Mouse (Mus musculus) hindbrain, embryonic 16.5 days (tissue): Measurements from ENCODE around the gene Prpf31. TPM values are rescaled to one million over a fixed set of nuclear protein-coding genes. Genes with fewer than 3 reads are reported as not detected.

Experiments used
- ATAC-seq: fragments of 200-750 bp; cut with Nextera tagmentation; 2 replicates; pipeline ENCODE4 v1.8.0; 2017; ENCODE audit warnings: moderate TSS enrichment, moderate library complexity
- H3K27ac ChIP-seq: fragments of 300-500 bp; sonication (generic); 2 replicates; pipeline ENCODE4 v1.5.1; 2014; ENCODE audit warnings: low read depth, mild to moderate bottlenecking, control low read depth, low read length, moderate library complexity
- H3K27me3 ChIP-seq: fragments of 300-500 bp; sonication (generic); replicated peaks from 2 replicates; pipeline ENCODE4 v1.6.1; 2014; ENCODE audit warnings: low read length; ENCODE audit not compliant: control insufficient read depth, insufficient read depth
- H3K36me3 ChIP-seq: fragments of 300-500 bp; sonication (generic); 2 replicates; pipeline ENCODE4 v1.6.1; 2014; ENCODE audit warnings: mild to moderate bottlenecking, low read length, moderate library complexity, mixed read lengths; ENCODE audit not compliant: control insufficient read depth, insufficient read depth
- H3K4me1 ChIP-seq: fragments of 300-500 bp; sonication (generic); 2 replicates; pipeline ENCODE4 v1.6.1; 2014; ENCODE audit warnings: low read depth, low read length; ENCODE audit not compliant: control insufficient read depth, insufficient read depth
- H3K4me2 ChIP-seq: fragments of 300-500 bp; sonication (generic); 2 replicates; pipeline ENCODE4 v1.6.1; 2014; ENCODE audit warnings: mild to moderate bottlenecking, low read length, control low read depth, moderate library complexity
- H3K4me3 ChIP-seq: fragments of 300-500 bp; sonication (generic); 2 replicates; pipeline ENCODE4 v1.5.1; 2014; ENCODE audit warnings: mild to moderate bottlenecking, low read length, control low read depth, moderate library complexity
- H3K9ac ChIP-seq: fragments of 300-500 bp; sonication (generic); 2 replicates; pipeline ENCODE4 v1.6.1; 2014; ENCODE audit warnings: low read depth, mild to moderate bottlenecking, control low read depth, low read length, moderate library complexity
- H3K9me3 ChIP-seq: fragments of 300-500 bp; sonication (generic); 2 replicates; pipeline ENCODE4 v1.6.1; 2014; ENCODE audit warnings: mild to moderate bottlenecking, low read length, moderate library complexity; ENCODE audit not compliant: control insufficient read depth
- WGBS: fragments of 180-500 bp; shearing (Covaris S2); extraction: QIAGEN DNeasy Blood & Tissue Kit; methylation state at CpG from one replicate; pipeline ENCODE4 v1.1.7; 2014; 5-methylcytosine and 5-hydroxymethylcytosine counted together
- polyA plus RNA-seq: library from polyadenylated mRNA; unstranded; fragments of >200 nt; fragmentation: Nextera tagmentation; extraction: Ambion mirVana; gene quantifications from 2 replicates; pipeline ENCODE4 v1.2.1, GENCODE M21; 2015

Prpf31 gene
- polyA plus RNA-seq = 84.2 and 88.8 TPM in 2 replicates

DNA sequence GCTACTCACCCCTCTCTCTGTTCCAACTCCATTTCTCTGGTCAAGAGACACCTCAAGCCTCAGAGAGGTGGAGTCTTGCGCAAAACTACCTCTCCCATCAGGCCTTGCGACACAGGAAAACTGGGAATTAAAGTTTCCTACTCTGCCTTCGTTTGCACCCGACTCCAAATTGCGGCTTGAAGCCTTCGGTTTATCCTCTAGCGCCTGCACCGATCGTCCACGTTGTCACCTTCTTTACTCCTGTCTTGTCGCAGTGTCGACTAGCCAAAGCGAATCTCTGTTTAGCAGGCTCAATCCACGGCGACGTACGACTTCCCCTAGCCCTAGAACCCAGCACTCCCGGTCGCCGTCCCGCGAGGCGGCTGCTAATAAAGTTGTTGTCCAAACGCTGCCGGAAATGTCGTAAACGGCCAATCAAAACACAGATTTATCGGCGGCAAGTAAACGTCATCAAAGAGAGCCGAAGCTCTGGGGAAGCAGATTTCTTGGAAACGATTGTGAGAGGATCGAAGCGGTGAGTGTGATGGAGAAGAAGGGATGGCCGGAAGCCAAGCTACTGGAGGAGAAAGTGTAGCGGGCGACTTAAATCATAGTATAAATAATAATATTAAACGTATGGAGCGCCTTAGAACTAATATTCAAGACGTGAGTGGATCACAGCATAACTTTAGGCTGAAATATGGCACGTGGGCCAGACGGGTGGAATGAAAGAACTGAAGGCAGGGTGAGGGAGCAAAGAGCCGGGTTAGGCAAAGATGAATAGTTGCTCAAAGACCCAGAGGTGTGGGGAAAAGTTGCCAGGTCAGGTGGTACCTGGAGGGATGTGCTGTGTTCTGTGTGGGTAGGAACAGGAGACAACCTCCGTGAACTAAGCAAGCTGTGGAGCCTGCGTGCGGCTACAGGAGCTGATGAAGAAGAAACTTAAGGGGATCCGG, at the start of gene Prpf31, which contains the start of gene Tfpt:
TSS of gene Prpf31 (plus strand) at position 443 of the 935 bp plus-strand sequence.
TSS of gene Tfpt (minus strand) at position 387 of the 935 bp plus-strand sequence.
- Histone ChIP-seq H3K27ac (peak within 1 kb of the TSS; percentile 78), H3K9ac (peak within 1 kb of the TSS; percentile 76), H3K9me3 (no peaks in the 10 kb centered on the region), H3K4me2 (peak within 1 kb of the TSS; percentile 97), H3K4me3 (peak within 1 kb of the TSS; percentile 62), H3K36me3 (peaks cover 10% of the 10 kb centered on the region; the same call in 1 of the 2 replicates), H3K27me3 (no peaks in the 10 kb centered on the region), H3K4me1 (peaks cover 25% of the 10 kb centered on the region)
- WGBS = 1% methylated on average over 47 of the region's 47 CpGs
- peak; percentile 92 for ATAC-seq

DNA sequence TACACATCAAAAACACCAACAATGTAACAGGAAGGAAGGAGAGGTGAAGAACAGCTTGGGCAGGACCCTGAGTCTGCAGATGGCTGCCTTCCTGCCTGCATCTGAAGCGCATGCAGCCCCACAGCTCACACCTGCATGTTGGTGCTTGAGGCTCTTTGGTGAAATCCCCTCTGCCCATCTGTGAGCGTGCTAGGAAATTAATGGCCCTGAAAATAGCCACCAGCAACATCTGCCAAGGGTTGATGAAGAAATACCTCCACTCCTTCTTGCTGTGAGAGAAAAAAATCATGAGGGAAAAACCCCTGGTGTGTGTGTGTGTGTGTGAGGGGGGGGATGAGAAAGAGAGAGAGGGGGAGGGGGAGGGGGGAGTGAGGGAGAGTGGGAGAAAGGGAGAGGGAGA, 49.8 kb upstream of the Prpf31 start:
- no peak overlapping the region for H3K27ac ChIP-seq
- ATAC-seq = no peak
- H3K36me3 ChIP-seq = no peaks in the 10 kb centered on the region
- H3K27me3 ChIP-seq = no peaks in the 10 kb centered on the region
- H3K9ac ChIP-seq = no peak overlapping the region
- H3K4me2 ChIP-seq = no peak overlapping the region
- no peaks in the 10 kb centered on the region for H3K4me1 ChIP-seq
- no peak overlapping the region for H3K4me3 ChIP-seq
- 59% methylated on average over 2 of the region's 2 CpGs for WGBS
- H3K9me3 ChIP-seq = no peaks in the 10 kb centered on the region

DNA sequence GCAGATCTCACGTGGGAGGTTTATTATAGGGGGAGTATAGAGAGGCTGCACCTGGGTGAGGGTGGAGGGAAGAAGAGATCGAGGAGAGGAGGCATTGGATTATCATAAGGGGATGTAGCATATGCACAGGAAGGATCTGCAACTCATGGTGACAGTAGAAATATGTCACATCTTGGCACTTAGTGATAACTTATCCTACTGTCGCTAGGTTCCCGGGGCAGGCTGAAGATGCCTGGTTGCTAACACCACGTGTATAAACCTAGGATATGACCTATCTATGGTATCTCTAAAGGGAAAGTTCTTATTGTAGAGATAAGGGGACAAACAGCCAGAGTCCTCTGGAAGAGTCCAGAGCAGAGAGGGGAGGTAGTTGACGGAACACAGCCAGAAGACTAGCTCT, 44.0 kb upstream of the Prpf31 start:
- 17% methylated on average over 6 of the region's 6 CpGs for WGBS
- H3K9ac ChIP-seq = no peak overlapping the region
- H3K27ac ChIP-seq = no peak overlapping the region
- no peak overlapping the region for H3K4me2 ChIP-seq
- H3K4me3 ChIP-seq = no peak overlapping the region
- no peaks in the 10 kb centered on the region for H3K27me3 ChIP-seq
- H3K4me1 ChIP-seq = no peaks in the 10 kb centered on the region
- no peak for ATAC-seq
- no peaks in the 10 kb centered on the region for H3K9me3 ChIP-seq
- H3K36me3 ChIP-seq = no peaks in the 10 kb centered on the region

DNA sequence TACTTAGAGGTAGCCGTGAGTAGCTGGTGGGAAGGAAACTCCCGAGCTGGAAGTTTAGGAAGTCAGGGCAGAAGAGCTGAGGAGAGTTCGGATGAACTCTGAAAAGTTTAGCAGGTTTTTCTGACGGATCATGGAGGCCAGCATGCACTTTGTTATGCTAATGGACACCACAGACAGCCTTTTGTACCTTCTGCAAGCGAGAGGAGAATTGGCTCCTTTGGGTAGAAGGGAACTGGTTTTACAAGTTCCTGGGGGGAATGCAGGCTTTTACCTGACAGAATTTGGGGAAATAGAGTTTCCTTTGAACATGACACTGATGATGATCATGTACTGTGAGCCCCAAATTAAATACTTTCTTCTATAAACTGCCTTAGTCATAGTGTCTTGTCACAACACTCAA, 43.5 kb upstream of the Prpf31 start:
- Histone ChIP-seq H3K4me1 (no peaks in the 10 kb centered on the region), H3K4me3 (no peak overlapping the region), H3K36me3 (no peaks in the 10 kb centered on the region), H3K9me3 (no peaks in the 10 kb centered on the region), H3K4me2 (no peak overlapping the region), H3K27me3 (no peaks in the 10 kb centered on the region), H3K27ac (no peak overlapping the region), H3K9ac (no peak overlapping the region)
- 2% methylated on average over 5 of the region's 5 CpGs for WGBS
- ATAC-seq = no peak

DNA sequence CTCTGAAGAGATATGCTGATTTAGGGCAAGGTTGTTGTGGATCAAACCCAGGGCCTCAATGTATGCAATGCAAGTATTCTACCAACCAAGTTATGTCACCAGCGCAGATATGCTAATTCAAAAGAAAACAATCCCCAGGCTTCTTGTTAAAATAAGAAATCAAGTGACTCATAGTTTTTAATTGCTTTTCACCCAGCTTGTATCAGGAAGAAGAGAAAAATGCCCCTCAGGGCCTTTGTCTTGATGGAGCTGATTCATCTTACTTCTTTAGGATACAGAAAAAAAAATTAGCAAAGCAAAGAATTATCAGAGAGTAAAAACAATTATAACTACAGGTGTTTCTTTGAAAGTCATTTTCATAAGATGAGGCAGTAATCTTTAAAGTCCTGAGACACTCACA, 42.5 kb upstream of the Prpf31 start:
- no peaks in the 10 kb centered on the region for H3K27me3 ChIP-seq
- no peak for ATAC-seq
- WGBS = 71% methylated on average over 1 of the region's 1 CpGs

DNA sequence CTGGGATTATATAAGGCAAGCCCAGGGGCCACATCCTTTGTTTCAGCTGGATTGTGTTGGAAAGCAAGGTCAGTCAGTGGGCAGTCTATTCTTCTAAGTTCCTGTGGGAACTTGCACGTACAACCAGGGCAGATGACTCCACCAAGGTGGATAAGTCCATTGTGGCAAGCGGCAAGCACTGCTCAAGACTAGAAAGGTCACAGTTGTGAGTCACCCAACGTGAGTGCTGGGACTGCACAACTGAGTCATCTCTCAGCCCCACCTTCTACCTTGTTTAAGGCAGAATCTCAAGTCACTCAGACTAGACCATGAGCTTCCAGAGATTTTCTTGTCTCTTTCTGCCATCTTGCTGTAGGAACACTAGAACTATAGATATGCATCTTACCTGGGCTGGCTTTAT, 39.2 kb upstream of the Prpf31 start:
- Histone ChIP-seq H3K4me1 (no peaks in the 10 kb centered on the region), H3K4me2 (no peak overlapping the region), H3K27ac (no peak overlapping the region), H3K4me3 (no peak overlapping the region), H3K36me3 (no peaks in the 10 kb centered on the region), H3K9me3 (no peaks in the 10 kb centered on the region), H3K27me3 (no peaks in the 10 kb centered on the region), H3K9ac (no peak overlapping the region)
- WGBS = 80% methylated on average over 3 of the region's 3 CpGs
- ATAC-seq = no peak

More for the DNA sequence above, 42.5 kb upstream of the Prpf31 start:
- no peak overlapping the region for H3K27ac ChIP-seq
- H3K4me2 ChIP-seq = no peak overlapping the region
- H3K4me1 ChIP-seq = no peaks in the 10 kb centered on the region
- no peak overlapping the region for H3K4me3 ChIP-seq
- no peak overlapping the region for H3K9ac ChIP-seq
- H3K9me3 ChIP-seq = no peaks in the 10 kb centered on the region
- no peaks in the 10 kb centered on the region for H3K36me3 ChIP-seq

DNA sequence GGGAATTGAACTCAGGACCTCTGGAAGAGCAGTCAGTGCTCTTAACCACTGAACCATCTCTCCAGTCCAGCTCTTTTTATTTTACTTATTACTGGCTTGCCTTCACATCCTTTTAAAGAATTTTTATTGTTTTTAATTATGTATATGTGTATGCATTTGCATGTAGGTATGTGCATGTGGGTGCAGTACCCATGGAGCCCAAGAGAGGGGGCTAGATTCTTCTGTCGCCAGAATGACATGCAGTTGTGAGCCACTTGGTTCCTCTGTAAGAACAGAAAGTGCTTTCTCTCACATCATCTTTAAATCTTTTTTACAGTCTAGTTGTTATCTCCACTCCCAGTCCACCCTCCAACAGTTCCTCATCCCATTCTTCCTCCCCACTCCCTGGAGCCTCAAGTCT, 38.3 kb upstream of the Prpf31 start:
- no peak overlapping the region for H3K27ac ChIP-seq
- 83% methylated on average over 1 of the region's 1 CpGs for WGBS
- H3K36me3 ChIP-seq = no peaks in the 10 kb centered on the region
- H3K9ac ChIP-seq = no peak overlapping the region
- H3K9me3 ChIP-seq = no peaks in the 10 kb centered on the region
- H3K4me3 ChIP-seq = no peak overlapping the region
- ATAC-seq = no peak
- H3K4me1 ChIP-seq = no peaks in the 10 kb centered on the region
- H3K27me3 ChIP-seq = no peaks in the 10 kb centered on the region
- no peak overlapping the region for H3K4me2 ChIP-seq

DNA sequence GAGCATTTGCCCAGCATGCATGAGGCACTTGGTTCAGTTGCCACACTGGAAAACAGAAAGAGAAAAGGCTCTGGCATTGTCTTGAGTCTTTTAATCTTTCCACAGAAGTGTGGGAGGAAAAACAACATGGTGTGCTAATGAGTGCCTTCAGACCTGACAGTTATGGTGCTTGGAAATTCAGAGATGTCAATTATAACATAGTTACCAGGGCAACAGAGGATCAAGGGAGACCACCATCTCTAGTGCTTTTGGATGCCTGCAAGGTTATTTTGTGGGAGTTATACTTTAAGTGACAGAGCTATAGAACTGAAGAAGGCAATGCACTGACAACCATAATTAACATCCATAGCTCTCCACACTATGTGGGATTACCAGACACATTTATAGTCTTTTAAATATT, 35.9 kb upstream of the Prpf31 start:
- ATAC-seq = no peak
- no peak overlapping the region for H3K4me3 ChIP-seq
- no peak overlapping the region for H3K9ac ChIP-seq
- H3K9me3 ChIP-seq = no peaks in the 10 kb centered on the region
- H3K27ac ChIP-seq = no peak overlapping the region
- no peaks in the 10 kb centered on the region for H3K27me3 ChIP-seq
- no peaks in the 10 kb centered on the region for H3K4me1 ChIP-seq
- no peak overlapping the region for H3K4me2 ChIP-seq
- H3K36me3 ChIP-seq = no peaks in the 10 kb centered on the region

DNA sequence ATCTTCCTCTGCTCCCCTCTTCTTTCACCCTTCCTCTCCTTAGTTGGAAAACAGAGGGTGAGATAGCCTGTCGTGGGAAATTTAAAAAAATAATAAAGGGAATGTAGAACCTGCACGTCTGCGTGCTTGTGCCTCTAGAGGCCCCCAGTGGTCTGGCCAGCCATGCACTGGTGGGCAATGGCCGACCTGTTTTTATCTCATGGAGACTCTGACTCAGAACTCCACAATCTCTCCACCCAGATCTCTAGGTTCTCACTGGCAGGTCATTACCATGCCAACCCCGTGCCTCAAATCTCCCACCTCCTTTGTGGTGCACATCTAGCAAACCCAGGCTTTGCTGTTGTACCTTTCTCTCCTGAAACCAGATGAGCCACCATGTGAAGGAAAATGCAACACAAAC, 35.1 kb upstream of the Prpf31 start:
- no peaks in the 10 kb centered on the region for H3K9me3 ChIP-seq
- no peak overlapping the region for H3K27ac ChIP-seq
- WGBS = 25% methylated on average over 5 of the region's 5 CpGs
- H3K36me3 ChIP-seq = no peaks in the 10 kb centered on the region
- ATAC-seq = no peak
- no peaks in the 10 kb centered on the region for H3K27me3 ChIP-seq
- no peak overlapping the region for H3K4me3 ChIP-seq
- H3K4me1 ChIP-seq = no peaks in the 10 kb centered on the region
- no peak overlapping the region for H3K9ac ChIP-seq
- H3K4me2 ChIP-seq = peak overlapping the region; percentile 29; the same call in 1 of the 2 replicates
